Mouse (Mus musculus): ENCODE measurements around the gene Ptprf. TPM values are rescaled to one million over a fixed set of nuclear protein-coding genes. Genes with fewer than 3 reads are reported as not detected.

Ptprf gene
- total RNA-seq, 2 experiments from 2014 or later = not detected

DNA sequence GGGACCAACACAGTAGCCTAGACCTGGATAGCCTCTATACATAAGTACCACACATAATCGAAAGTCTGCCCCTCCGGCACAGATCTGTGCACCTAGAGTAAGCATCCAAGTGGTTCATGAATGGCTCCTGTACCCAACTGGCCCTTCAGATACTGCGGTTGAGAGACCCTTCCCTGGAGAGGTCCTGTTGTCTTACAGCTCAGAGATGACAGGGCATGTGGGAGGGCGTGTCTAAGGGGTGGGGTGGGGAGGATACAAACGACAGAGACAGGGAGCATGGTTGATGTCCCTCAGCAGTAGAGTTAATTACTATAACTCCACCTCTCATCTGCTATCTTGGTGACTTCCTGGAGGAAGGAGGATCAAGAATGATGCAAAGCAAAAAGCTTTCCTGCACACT is 29.9 kb downstream of the Ptprf start:
- no peak for ATAC-seq (replicated peaks; ENCODE audit: low FRiP score, poor library complexity, severe bottlenecking)

DNA sequence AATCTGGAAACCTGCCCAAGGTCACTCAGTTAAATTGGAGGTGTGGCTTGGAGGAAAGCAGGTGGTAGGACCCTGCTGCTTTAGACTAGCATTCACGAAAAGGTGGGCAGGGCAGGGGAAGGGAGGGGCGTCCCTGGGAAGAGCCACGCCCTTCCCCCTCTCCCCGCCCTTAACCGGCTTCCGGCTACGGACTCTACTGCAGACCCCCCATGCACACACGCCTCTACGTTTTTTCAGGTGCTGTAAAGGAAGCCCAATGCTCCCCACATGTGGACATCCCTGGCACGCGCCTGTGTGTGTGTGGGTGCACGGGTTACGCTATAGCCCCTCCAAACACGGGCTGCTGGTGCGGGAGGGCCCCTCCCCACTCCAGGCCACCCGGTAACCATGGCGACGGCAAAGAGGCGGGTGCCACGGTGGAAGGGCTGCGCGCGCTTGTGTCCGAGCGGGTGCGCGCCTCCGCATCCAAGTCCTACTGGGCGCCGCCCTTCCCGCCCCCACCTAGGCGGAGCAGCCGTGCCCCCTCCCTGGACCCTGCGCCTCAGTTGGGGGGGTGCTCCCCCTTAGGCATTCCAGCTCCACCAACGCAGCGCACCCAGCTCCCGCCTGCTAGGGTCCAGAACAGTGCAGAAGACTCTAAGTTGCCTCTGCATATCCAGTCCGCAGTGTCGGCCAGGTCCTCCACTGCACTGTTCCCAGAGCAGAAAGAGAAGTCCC is 30.5 kb downstream of the Ptprf start:
- ATAC-seq (replicated peaks; ENCODE audit: low FRiP score, poor library complexity, severe bottlenecking) = no peak

DNA sequence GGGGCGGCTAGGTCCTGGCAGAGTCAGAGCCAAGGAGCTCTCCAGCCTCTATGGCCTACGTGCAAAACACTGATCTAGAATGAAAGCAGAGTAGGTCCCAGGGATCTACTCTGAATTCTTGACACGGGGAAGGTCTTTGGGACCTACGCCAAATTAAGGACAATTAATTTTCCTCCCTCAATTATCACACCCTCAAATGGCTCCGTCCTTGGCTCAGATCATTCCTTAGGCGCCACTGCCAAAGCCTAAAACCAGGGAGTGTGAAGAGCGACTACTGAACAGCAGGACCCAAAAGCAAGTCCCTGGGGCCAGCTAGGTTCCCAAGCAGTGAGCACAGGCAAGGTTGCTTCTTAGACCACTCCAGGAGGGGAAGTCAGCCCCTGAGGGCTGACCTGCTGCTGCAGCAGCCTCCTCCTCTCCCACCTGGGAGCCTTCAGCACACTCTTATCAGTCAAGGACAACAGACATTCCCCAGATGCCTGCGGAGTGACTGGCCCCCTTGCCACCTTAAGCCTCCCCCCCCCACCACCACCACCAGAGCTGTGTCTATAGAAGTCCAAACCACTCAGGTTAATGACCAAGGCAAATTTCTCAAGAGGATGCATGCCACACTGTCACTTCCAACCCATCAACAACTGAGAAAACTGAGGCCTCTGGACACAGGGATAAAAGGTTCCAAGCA is 31.3 kb downstream of the Ptprf start:
- no peak for ATAC-seq (replicated peaks; ENCODE audit: low FRiP score, poor library complexity, severe bottlenecking)

DNA sequence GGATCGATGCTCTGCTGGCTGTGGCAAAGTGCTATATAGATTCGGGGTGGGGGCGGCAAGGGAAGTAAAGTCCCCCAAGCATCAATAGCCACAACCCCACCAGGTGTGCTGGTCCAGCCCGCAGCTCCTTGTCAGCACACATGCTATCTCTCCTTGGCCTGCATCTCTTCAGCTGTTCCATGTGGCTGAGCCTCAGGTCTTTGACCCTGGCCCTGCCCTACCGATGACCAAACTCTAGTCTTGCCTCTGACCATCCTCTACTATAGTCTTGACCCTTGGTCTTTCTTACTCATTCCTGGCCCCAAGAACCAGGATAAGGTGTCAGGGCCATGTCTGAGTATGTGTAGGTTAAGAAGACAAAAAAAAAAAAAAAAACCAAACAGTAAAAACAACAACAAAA is 33.2 kb downstream of the Ptprf start:
- ATAC-seq (replicated peaks; ENCODE audit: low FRiP score, poor library complexity, severe bottlenecking) = no peak

DNA sequence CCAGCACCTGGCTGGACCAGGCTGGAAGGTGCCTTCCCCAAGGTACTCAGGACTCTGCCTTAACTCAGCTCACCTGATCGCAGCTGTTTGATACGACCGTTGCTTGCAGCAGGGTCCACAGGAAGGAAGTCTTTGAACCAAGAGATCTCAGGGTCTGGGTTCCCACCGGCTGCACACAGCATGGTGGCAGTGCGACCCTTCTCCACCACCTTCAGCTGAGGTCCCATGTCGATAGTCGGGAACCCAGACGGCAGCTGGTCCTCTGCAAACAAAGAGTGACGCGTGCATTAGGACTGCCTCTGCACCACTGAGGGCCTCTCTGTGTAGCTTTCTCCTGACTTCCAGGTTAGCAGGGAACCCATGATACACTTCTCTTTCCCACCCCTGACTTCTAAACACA is 33.8 kb downstream of the Ptprf start:
- ATAC-seq (replicated peaks; ENCODE audit: low FRiP score, poor library complexity, severe bottlenecking) = no peak

DNA sequence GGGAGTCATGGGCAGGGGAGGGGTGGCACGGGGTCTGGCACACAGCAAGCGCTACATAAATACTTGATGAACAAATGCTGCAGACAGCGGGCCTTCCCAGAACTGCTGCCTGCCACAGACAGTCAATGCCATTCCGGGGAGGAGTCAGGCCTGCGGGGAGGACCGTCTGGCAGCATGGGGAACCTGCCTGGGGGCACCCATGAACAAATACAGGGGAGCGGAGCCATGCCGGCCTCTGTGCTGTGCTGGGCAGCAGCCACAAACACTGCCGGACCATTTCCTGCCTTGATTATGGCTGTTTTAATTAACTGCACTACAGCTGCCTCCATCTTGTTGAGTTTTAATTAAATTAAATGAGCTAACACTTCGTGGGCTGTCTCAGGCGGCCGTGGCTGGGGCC is 35.0 kb downstream of the Ptprf start:
- ATAC-seq (replicated peaks; ENCODE audit: low FRiP score, poor library complexity, severe bottlenecking) = no peak

DNA sequence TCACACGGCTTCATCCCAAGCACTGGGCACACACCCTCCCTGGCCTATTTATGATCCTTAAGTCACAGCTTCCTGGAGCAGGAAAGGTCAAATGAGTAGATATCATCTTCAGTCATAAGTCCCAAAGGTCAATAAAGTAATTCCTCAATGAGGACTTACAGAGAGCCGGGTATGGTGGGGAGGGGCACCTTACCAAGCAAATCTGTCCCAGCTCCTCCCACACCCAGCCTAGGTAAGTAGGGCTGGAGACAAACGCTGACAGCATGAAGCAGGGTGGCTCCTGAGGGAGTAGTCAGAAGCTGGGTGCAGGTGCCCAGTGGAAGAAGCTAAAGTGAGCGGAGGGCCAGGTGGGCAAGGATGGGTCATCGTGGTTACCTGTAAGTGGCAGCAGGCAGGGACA is 36.3 kb downstream of the Ptprf start:
- ATAC-seq (replicated peaks; ENCODE audit: low FRiP score, poor library complexity, severe bottlenecking) = no peak

DNA sequence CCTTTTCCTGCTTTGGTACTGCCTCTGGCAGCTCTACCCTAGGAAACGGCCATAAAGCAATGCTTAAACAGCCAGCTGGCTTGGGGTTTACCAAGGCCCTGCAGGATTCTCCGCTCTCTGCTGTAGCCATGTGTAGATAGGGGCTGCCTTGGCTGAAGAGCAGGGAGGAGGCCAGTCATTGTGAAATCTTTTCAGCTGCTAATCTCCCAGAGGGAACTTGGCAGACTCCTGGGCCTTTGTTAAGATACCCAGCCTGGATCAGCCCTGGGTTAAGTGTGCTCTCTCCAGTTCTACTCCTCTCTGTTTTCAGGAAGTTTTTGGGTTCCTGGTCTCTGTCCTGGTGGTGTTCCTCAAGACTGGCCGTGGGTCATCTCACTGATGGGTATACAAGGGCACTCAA is 43.9 kb downstream of the Ptprf start:
- no peak for ATAC-seq (replicated peaks; ENCODE audit: low FRiP score, poor library complexity, severe bottlenecking)

DNA sequence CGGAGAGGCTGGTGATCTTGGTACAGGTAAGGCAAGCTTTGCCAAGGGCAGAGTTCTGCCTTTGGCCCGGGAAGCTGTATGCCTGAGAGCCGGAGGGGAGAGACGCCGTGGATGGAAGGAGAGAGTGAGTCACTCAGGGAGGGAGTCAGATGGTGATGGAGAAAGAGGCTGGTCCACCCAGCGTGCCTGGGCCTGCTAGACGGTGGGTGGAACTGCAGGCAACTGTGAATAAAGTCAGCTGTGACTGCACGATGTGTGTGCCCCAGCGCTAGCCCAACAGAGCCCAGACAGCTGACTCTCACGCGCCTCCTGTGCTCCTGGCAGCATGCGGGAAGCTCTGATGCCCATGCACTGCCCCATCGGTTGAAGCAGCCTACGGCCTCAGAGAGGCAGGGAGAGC is 45.4 kb downstream of the Ptprf start:
- ATAC-seq (replicated peaks; ENCODE audit: low FRiP score, poor library complexity, severe bottlenecking) = no peak

DNA sequence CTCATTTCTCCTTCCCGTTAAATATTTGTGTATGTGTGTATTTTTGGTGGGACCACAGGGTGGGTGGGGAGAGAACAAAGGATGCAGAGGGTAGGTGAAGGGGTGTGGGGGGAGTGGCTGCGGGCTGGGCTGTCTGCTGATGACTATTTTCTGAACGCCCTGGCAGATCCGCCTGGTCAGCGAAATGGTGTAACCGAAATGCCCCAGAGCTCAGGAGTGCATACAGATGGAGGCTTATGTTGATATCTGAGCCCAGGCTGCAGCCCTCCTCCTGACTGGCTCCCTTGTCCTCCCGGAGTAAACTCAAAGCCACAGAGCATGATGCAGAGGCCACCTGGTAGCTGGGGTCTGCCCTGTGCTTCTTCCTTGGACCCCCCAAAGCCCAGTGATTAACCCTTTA is 47.4 kb downstream of the Ptprf start:
- no peak for ATAC-seq (replicated peaks; ENCODE audit: low FRiP score, poor library complexity, severe bottlenecking)

DNA sequence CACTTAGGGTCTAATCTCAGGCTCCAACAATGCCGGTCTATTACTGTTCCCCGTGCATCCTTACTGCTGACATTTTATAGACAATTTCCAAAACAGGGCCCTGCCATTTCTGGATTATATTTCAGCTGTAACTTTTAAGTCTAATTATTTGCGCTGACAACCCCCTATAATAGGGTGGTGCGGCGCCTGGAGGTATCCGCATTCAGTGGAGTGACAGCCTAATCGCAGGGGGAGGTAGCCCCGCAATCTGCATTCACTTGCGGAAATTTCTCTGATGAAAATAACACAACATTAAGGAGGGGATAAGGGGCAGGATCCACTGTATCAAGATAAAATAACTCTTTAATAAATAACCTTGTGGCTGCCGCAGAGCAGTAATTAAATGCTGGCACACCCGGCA is 47.9 kb downstream of the Ptprf start:
- ATAC-seq (replicated peaks; ENCODE audit: low FRiP score, poor library complexity, severe bottlenecking) = no peak

DNA sequence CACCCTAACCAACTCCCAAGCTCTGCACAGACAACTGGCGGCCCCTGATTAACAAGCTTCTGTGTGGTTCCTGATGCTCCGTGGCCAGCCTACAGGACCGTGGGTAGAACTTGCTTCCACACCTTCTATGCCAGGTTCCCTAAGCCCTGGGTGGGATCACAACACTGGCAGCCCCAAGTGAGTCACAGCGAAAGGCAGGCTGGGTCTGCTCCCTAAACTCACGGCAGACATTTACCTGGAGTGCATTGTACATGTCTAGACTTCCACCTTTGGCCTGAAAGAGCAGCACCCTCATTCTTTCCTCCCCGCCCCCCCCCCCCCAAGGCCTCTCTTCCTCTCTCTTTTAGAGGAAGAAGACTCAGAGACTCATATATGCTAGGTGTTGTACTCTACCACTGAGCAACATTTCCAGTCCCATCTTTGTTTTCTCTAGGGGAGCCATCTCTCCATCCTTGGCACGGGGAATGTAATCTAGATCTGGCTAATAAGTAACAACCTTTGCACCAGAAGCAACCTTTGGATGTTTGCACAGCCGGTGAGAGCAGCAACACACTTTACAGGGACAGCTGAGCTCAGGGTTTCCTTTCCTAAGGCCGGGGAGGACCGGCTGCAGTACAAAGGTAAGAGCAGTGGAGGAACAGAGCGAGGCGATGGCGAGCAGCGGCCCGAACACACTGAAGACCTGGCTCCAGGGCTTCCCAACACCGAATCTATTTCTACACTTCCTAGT is 51.1 kb downstream of the Ptprf start:
- no peak for ATAC-seq (replicated peaks; ENCODE audit: low FRiP score, poor library complexity, severe bottlenecking)

DNA sequence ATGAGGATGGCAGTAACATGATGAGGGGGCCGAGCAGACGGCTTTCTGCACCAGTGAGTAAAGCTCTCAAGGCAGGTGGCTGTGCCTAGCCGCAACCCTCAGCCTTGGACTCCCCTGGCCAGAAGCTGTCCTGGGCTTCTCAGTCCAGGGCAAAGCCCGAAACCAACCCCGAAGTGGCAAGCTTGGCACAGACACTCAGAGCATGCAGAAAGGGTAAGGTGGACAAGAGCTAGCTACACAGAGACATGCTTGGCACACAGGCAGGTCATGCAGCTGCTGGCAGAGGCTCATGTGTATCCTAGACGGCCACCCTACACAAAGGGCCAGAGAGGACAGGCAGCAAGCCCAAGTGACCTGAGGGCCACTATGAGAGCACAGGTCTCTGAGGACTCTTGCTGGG is 52.5 kb downstream of the Ptprf start:
- ATAC-seq (replicated peaks; ENCODE audit: low FRiP score, poor library complexity, severe bottlenecking) = no peak

DNA sequence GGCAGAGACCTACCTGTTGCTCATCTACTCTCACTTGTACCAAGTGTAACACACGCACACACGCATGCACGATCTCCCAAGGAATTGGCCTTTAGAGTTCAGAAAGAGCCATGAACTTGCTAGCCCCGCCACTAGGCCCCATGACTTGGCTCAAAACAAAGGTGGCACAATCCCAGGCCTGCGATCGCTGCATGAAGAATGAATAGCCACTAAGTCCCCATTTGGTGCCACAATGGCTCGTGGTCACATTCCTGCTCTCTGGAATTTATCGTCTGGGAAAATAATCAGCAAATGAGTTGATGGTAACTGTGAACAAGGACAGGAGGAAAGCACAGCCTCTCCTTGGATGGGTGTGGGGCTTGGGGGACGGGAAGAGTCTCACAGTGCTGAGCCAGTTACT is 54.3 kb downstream of the Ptprf start:
- ATAC-seq (replicated peaks; ENCODE audit: low FRiP score, poor library complexity, severe bottlenecking) = no peak

DNA sequence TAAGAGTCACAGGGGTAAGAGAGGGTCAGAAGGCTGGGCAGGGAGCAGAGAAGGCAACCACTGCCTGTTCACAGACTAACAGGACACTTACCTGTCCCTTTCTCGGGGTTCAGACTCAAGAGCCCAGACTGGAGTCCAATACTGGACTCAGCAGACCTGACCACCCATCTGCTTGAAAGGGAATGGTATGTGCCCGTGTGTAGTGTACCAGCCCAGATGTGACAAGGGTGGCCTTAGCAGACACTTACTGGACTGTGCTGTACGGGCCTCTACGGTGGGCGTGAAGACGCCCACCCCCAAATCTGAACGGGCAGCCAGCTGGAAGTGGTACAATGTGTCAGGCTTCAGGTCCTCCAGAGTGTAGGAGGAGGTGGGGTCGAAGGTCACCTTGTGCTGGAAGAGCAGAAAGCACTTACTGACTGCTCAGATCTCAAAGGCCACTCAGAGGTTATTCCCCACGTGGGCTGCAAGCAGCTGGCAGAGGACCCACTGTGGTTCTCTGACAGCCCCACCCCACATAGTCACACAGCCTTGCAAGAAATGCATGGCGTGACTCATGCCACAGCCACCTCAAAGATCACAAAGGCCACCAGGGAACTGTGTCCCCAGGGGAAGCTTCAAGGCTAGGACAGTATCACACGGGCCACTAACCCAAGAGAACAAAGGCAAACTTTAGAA is 56.4 kb downstream of the Ptprf start:
- ATAC-seq (replicated peaks; ENCODE audit: low FRiP score, poor library complexity, severe bottlenecking) = no peak

DNA sequence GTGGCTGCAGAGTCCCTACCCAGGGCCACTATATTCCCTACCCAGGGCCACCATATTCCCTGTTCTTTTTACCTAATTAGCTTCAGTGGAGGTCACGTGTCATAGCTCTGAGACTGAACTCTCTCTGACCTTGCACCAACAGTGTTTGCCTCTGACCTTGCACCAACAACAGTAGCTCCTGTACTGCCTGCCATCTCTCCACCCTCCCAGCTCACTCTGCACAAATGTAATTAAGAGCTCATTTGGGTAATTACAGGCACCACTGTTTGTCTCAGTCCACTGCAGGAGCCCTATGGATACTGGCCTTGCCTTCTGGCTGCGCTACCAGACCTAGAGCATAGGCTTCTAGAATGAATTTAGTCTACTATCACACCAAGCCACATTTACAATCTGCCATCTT is 57.3 kb downstream of the Ptprf start:
- ATAC-seq (replicated peaks; ENCODE audit: low FRiP score, poor library complexity, severe bottlenecking) = no peak

DNA sequence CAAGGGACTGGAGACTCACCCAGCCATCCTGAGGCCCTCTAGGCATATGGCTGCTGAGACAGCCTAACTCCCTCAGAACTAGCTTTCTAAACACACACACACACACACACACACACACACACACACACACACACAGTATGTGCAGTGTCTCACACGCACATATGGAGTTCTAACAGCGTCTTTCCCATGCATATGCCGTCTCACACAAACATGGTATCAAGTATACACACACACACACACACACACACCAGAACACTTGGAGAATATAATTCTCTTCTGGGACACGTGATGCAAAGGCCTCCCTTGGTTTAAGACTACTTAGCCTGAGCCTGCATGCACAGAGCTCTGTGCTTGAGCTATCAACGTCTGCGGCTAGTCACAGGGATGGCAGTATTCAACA is 59.3 kb downstream of the Ptprf start:
- ATAC-seq (replicated peaks; ENCODE audit: low FRiP score, poor library complexity, severe bottlenecking) = no peak

DNA sequence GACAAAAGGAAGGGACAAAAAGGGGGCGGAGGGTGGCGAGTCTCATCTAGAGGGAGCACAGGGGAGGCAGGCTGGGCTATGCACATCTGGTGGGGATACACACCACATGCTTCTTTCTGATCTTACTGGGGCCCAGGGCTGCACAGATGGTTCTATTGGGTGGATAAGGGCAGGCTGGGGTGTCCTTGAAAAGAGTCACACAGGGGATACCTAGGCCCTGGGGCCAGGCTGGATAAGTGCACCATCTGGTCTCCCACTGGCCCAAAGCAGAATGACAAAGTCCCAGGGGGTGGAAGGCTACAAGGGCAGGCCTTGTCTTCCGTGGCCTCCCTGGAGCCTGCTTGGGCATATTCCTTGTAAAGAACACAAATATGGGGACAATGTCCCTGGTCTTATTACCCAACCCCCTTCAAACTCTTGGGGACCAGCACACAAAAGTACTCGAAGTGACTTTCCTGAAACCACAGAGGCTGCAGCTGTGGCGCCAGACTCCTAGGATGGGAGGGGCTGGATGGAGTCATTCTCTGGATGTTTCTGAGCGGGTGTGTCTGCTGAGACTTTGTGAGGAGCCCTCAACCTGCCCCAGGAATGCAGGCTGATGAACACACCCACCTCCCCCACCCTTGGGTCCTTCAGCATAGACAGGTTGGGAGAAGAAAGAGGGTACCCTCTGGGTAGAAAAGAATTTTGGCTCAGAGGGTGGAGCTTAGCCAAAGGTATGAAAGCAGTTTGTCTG is 62.0 kb downstream of the Ptprf start:
- no peak for ATAC-seq (replicated peaks; ENCODE audit: low FRiP score, poor library complexity, severe bottlenecking)

DNA sequence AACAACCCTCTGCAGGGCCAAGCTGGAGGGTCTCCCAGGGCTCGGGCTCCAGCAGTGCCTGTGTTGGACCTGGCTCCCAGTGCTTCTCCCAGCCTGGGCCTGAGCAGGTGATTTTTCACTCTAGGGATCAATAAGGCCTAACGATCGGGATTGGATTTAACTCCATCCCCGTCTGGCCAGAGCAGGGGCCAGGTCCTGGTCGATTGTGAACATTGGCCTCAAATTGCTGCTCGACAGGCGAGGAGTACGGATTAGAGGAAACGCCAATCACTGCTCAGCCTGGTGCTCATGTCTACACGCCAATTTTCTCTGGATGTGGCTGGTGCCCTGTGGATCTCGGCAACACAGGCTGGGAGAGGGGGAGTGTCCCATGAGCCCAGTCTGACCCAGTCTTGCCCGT is 63.8 kb downstream of the Ptprf start:
- ATAC-seq (replicated peaks; ENCODE audit: low FRiP score, poor library complexity, severe bottlenecking) = no peak

DNA sequence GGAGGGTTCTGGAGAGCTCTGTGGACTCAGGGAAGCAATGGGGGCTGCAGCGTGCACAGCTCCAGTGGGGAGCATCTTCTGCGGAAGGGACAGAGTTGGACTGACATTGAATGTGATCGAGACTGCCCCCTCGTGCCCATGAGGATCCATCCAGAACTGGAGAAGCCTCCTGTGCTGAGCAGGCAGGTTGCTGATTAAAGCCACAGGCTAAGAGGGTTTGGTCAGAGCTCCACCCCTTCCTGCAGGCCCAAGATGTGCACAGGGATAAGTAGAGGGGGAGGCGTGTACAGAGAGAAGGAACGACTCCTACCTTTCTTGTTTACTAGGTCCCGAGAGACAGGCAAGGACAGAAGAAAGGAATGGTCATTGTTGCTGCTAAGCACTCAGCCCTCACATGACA is 69.9 kb downstream of the Ptprf start:
- ATAC-seq (replicated peaks; ENCODE audit: low FRiP score, poor library complexity, severe bottlenecking) = no peak

All from erythroblast, adult 5-6 weeks (primary cell).